Mouse (Mus musculus) heart, embryonic 16.5 days (tissue): Measurements from ENCODE around the gene Glg1. TPM values are rescaled to one million over a fixed set of nuclear protein-coding genes. Genes with fewer than 3 reads are reported as not detected.
"Not testable (repeated sequence)": the region's sequence is repeated elsewhere in the genome, so short reads cannot be mapped to it uniquely, and the experiment has no call there.

ENCODE experiments used
- ATAC-seq: fragments of 200-750 bp; cut with Nextera tagmentation; replicated peaks from 2 replicates; pipeline ENCODE4 v1.8.0; 2017; ENCODE audit warnings: moderate number of reproducible peaks; ENCODE audit not compliant: insufficient read depth, low FRiP score; ENCODE audit errors: extremely low read depth
- H3K27ac ChIP-seq: fragments of 300-500 bp; sonication (generic); 2 replicates; pipeline ENCODE4 v1.5.1; 2014; ENCODE audit warnings: mild to moderate bottlenecking, low read length, control low read depth, moderate library complexity
- H3K27me3 ChIP-seq: fragments of 300-500 bp; sonication (generic); 2 replicates; pipeline ENCODE4 v1.6.1; 2014; ENCODE audit warnings: low read length, mixed read lengths; ENCODE audit not compliant: control insufficient read depth, insufficient read depth
- H3K36me3 ChIP-seq: fragments of 300-500 bp; sonication (generic); 2 replicates; pipeline ENCODE4 v1.6.1; 2014; ENCODE audit not compliant: control insufficient read depth, insufficient read depth
- H3K4me1 ChIP-seq: fragments of 300-500 bp; sonication (generic); 2 replicates; pipeline ENCODE4 v1.6.1; 2014; ENCODE audit warnings: low read length, mixed read lengths; ENCODE audit not compliant: control insufficient read depth, insufficient read depth
- H3K4me2 ChIP-seq: fragments of 300-500 bp; sonication (generic); 2 replicates; pipeline ENCODE4 v1.6.1; 2014; ENCODE audit warnings: low read depth, mild to moderate bottlenecking, control low read depth, low read length
- H3K4me3 ChIP-seq: fragments of 300-500 bp; sonication (generic); 2 replicates; pipeline ENCODE4 v1.5.1; 2014; ENCODE audit warnings: mild to moderate bottlenecking, control low read depth, low read length
- H3K9ac ChIP-seq: fragments of 300-500 bp; sonication (generic); 2 replicates; pipeline ENCODE4 v1.6.1; 2014; ENCODE audit warnings: low read length, control low read depth
- H3K9me3 ChIP-seq: fragments of 300-500 bp; sonication (generic); replicated peaks from 2 replicates; pipeline ENCODE4 v1.6.1; 2016; ENCODE audit warnings: low read length; ENCODE audit not compliant: control insufficient read depth
- WGBS: fragments of 180-500 bp; shearing (Covaris S2); extraction: QIAGEN DNeasy Blood & Tissue Kit; methylation state at CpG from one replicate; pipeline ENCODE4 v1.1.7; 2014; 5-methylcytosine and 5-hydroxymethylcytosine counted together
- polyA plus RNA-seq: library from polyadenylated mRNA; unstranded; fragments of >200 nt; fragmentation: Nextera tagmentation; extraction: Ambion mirVana; gene quantifications from 2 replicates; pipeline ENCODE4 v1.2.1, GENCODE M21; 2015

Gene Glg1
- polyA plus RNA-seq, 1 experiment from 2014 or later = 55.7 TPM

DNA sequence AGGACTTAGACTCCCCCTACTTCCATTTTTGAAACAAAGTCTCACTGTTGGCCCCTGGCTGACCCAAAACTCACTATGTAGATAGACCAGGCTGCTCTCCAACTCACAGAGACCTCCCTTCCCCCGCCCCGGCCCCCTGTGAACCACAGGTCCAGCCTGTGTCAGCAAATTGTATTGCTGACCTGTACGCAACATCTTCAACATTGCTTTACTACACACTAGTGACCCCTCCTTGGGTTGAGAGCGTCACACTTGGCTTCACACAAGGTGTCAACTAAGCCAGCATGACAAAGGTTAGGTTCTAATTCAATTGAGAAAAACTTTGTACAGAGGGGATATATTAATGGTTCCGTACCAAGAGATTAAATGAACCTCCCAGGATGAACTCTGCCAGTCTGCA is 1.2 kb upstream of the Glg1 start:
- Histone ChIP-seq H3K4me2 (no peak overlapping the region), H3K4me1 (peaks cover 24% of the 10 kb centered on the region), H3K9me3 (no peaks in the 10 kb centered on the region), H3K36me3 (no peaks in the 10 kb centered on the region), H3K9ac (no peak overlapping the region), H3K27me3 (no peaks in the 10 kb centered on the region), H3K27ac (no peak overlapping the region), H3K4me3 (no peak overlapping the region)
- no peak for ATAC-seq
- 95% methylated on average over 5 of the region's 5 CpGs for WGBS

DNA sequence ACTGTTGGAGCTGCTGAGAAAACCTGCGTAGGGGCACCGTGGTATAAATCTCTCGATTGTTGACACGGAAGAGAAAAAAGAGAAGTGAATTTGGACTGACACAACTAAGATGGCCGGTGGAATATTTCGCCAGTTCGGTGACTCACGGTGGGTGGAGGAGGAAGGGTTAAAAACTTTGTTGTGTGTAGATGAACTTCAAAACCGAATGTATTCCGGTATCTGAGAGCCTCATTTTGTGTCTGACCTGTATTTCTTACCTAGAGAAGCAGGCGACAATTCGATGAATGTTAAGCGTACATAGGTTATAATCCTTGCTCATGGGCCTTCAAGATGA is 359 bp upstream of the Glg1 start:
- peak overlapping the region; percentile 98 for H3K27ac ChIP-seq
- no peaks in the 10 kb centered on the region for H3K9me3 ChIP-seq
- H3K4me1 ChIP-seq = peaks cover 24% of the 10 kb centered on the region
- peak overlapping the region; percentile 90 for H3K9ac ChIP-seq
- peak overlapping the region; percentile 76 for H3K4me2 ChIP-seq
- peak overlapping the region; percentile 83 for H3K4me3 ChIP-seq
- H3K36me3 ChIP-seq = no peaks in the 10 kb centered on the region
- ATAC-seq = no peak
- 12% methylated on average over 13 of the region's 13 CpGs for WGBS
- no peaks in the 10 kb centered on the region for H3K27me3 ChIP-seq

DNA sequence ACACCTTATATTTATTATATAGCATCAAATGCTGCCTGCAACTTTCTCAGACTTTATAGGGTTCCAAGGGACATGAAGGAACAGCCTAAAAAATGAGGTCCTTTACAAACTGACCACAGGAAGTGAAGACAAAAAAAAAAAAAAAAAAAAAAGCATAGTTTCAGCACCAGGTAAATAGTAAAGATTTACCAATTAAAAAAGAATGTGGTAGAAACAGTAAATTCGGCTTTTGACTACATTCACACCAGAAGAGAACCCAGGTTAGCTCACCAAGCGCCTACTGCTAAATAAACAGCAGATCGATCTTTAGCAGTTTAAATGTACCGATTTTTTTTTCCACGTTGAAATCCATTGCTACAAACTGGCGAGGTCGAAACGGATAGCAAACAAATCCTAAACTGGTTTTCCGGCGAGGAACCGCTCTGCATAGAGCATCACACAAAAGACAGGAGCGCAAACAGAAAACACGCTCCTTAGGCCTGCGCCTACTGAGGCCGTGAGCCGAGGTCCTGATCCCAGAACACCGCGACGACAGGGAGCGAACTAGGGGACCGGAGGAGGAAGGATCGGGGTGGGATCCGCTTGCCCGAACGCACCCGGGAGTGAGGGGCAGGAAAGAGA is 896 bp downstream of the Glg1 start:
- peak overlapping the region; percentile 83 for H3K4me3 ChIP-seq
- peak overlapping the region; percentile 90 for H3K9ac ChIP-seq
- H3K36me3 ChIP-seq = no peaks in the 10 kb centered on the region
- H3K9me3 ChIP-seq = no peaks in the 10 kb centered on the region
- H3K27me3 ChIP-seq = no peaks in the 10 kb centered on the region
- peaks cover 24% of the 10 kb centered on the region for H3K4me1 ChIP-seq
- under 1% methylated on average over 26 of the region's 26 CpGs for WGBS
- peak overlapping the region; percentile 74 for H3K4me2 ChIP-seq
- H3K27ac ChIP-seq = peak overlapping the region; percentile 98
- ATAC-seq = no peak; the same call in 1 of the 2 replicates

DNA sequence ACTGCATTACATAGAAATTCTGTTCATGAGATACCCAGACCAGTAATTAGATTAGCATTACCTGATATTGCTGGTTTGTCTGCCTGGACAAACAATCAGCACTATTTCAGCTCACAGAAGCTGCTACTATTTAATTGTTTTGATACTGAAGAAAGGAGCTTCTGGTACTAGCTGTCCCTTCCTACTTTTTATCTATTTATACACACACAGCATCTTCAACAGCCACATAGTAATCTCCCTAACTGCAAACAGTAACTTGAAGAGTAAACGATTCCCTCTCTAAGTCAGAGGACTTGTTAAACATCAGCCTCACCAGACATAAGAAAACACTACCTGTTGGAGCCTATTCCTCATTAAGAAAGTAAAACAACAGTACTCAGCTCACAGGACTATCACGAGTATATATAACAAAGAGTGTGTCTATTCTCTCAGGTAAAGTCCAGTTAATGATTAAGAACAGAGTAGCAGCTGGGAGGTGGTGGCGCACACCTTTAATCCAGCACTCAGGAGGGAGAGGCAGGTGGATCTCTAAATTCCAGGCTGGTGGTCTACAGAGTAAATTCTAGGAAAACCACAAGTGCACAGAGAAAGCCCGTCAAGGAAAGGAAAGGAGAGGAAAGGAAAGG is 6.4 kb downstream of the Glg1 start:
- Histone ChIP-seq H3K9me3 (no peaks in the 10 kb centered on the region), H3K36me3 (no peaks in the 10 kb centered on the region), H3K27ac (no peak overlapping the region), H3K4me1 (peaks cover 5% of the 10 kb centered on the region), H3K9ac (no peak overlapping the region), H3K27me3 (no peaks in the 10 kb centered on the region), H3K4me3 (no peak overlapping the region), H3K4me2 (no peak overlapping the region)
- 79% methylated on average over 4 of the region's 4 CpGs for WGBS
- ATAC-seq = no peak

DNA sequence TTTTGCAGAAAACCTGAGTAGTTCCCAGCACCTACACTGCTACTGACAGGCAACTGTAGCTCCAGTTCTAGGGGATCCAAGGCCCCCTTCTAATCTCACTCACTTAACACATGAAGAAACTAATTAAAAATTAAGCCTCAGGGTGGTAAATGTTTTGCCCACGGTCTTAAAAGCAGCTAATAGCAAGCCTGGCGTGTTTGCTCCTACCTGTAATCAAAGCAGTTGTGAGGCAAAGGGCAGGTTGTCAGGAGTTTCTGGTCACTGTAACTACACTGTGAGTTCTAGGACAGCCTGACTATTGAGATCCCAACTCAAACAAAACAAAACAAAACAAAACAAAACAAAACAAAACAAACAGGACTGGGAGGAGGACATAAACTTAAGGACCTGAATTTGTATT is 8.9 kb downstream of the Glg1 start:
- no peak overlapping the region for H3K9ac ChIP-seq
- 77% methylated on average over 2 of the region's 2 CpGs for WGBS
- peaks cover 4% of the 10 kb centered on the region for H3K4me1 ChIP-seq
- H3K4me2 ChIP-seq = no peak overlapping the region
- no peaks in the 10 kb centered on the region for H3K9me3 ChIP-seq
- H3K27ac ChIP-seq = no peak overlapping the region
- no peak for ATAC-seq
- no peak overlapping the region for H3K4me3 ChIP-seq
- no peaks in the 10 kb centered on the region for H3K27me3 ChIP-seq
- no peaks in the 10 kb centered on the region for H3K36me3 ChIP-seq

DNA sequence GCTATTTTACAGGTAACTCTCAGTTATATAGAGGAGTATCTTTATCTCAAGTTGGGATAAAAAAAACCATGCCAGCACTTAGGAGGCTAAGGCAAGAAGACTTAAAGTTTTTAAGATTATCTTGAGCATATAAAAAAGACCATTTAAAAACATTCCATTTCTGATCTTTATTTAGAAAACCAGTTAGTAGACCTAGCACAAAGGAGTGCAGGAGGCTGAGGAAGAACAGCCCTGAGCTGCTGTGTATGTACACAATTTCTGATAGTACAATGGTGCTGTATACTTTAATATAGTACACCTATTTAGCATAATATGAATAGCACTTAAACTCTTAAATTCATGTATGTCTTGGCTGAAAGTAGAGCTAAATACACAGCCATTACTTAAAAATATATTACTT is 10.9 kb downstream of the Glg1 start:
- H3K4me3 ChIP-seq = no peak overlapping the region
- H3K9ac ChIP-seq = no peak overlapping the region
- H3K4me1 ChIP-seq = peaks cover 4% of the 10 kb centered on the region
- no peak for ATAC-seq
- H3K36me3 ChIP-seq = no peaks in the 10 kb centered on the region
- H3K9me3 ChIP-seq = no peaks in the 10 kb centered on the region
- H3K27me3 ChIP-seq = no peaks in the 10 kb centered on the region
- H3K4me2 ChIP-seq = no peak overlapping the region
- no peak overlapping the region for H3K27ac ChIP-seq

DNA sequence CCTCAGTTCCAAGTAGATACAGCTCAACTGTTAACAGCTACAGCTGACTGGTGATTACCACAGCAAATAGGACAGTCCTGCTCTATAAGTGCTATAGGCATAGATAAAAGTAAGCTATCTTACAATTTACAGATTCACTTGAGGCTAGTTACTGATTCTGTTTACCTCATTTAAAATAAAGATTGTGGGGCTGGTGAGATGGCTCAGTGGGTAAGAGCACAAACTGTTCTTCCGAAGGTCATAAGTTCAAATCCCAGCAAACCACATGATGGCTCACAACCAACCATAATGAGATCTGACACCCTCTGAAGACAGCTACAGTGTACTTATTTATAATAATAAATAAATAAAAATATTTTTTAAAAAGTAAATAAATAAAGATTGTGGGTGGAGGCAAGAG is 12.2 kb downstream of the Glg1 start:
- H3K4me1 ChIP-seq, H3K36me3 ChIP-seq, H3K9me3 ChIP-seq, H3K9ac ChIP-seq, H3K27me3 ChIP-seq, H3K4me3 ChIP-seq, H3K4me2 ChIP-seq, ATAC-seq, H3K27ac ChIP-seq: not testable (repeated sequence)
- WGBS = 88% methylated on average over 1 of the region's 1 CpGs

DNA sequence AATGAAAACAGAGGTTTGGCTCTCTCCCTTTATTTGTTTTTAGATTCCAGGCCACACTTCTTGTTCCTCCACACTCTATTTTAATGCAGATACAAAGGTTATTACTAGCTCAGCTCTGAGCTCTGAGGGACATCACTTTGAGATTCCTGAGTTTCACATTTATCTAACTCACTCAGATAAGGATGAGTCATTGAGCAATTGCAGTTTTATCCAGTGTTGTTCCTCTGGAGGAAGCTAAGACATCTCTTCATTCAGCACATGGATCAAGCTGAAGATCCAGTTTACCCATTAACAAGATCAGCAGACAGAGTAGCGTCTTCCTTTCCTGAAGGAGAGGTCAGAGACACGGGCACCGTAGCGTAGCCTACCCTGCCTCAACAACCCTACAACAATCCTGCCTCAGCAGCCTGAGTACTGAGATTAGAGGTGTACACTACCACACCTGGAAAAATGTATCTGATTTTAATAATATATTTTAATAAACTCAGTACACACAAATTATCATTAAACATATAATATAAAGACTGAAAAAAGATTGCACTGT is 12.7 kb downstream of the Glg1 start:
- ATAC-seq = no peak
- Histone ChIP-seq H3K36me3 (no peaks in the 10 kb centered on the region), H3K9ac (no peak overlapping the region), H3K4me1 (peaks cover 4% of the 10 kb centered on the region; the same call in 1 of the 2 replicates), H3K27me3 (no peaks in the 10 kb centered on the region), H3K9me3 (no peaks in the 10 kb centered on the region), H3K4me2 (no peak overlapping the region), H3K4me3 (no peak overlapping the region), H3K27ac (peak overlapping the region; percentile 11; the same call in 1 of the 2 replicates)
- 66% methylated on average over 4 of the region's 4 CpGs for WGBS

DNA sequence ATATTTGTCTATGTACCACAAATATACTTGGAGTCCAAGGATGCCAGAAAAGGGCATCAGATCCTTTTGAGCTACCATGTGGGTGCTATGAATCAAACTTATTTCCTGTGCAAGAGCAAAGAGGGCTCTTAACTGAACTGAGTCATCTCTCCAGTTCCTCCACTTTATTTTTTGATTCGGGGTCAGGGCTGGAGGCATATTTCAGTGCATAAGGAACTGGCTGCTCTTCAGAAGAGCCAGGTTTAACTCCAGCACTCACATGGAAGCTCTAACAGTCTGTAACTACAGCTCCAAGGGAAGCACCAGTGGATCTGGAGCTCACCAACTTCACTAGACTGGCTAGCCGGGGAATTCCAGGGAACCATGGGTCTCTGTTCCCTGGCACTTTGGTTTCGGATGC is 21.7 kb downstream of the Glg1 start:
- no peak overlapping the region for H3K27ac ChIP-seq
- no peak for ATAC-seq
- 75% methylated on average over 3 of the region's 3 CpGs for WGBS
- 0 out of 2 replicates have a peak, but pooled peaks cover 2% of the 10 kb centered on the region for H3K4me1 ChIP-seq
- no peak overlapping the region for H3K4me3 ChIP-seq
- no peak overlapping the region for H3K9ac ChIP-seq
- no peaks in the 10 kb centered on the region for H3K36me3 ChIP-seq
- H3K27me3 ChIP-seq = no peaks in the 10 kb centered on the region
- H3K9me3 ChIP-seq = no peaks in the 10 kb centered on the region
- no peak overlapping the region for H3K4me2 ChIP-seq
